Mouse (Mus musculus): ENCODE measurements around the gene Phc1. TPM values are rescaled to one million over a fixed set of nuclear protein-coding genes. Genes with fewer than 3 reads are reported as not detected.

The Phc1 gene
- polyA plus RNA-seq, 1 experiment from 2014 or later, result 37.0 TPM

- Histone ChIP-seq H3K27ac (no peak overlapping the region), H3K4me3 (replicated peaks; ENCODE audit: low read length) (no peak overlapping the region), H3K36me3 (replicated peaks; ENCODE audit: control insufficient read depth, insufficient read depth) (no peaks in the 10 kb centered on the region), H3K4me2 (replicated peaks) (no peak overlapping the region), H3K9ac (no peak overlapping the region), H3K27me3 (ENCODE audit: control insufficient read depth, insufficient read depth, low read length) (no peaks in the 10 kb centered on the region), H3K9me3 (ENCODE audit: control insufficient read depth, low read length) (no peaks in the 10 kb centered on the region), H3K4me1 (replicated peaks; ENCODE audit: control insufficient read depth, insufficient read depth, low read length) (0 out of 2 replicates have a peak, but pooled peaks cover 5% of the 10 kb centered on the region)
- DNase-seq (ENCODE audit: low spot score), result no peak
- WGBS, result 91% methylated on average over 4 of the region's 4 CpGs
- no peak for ATAC-seq (ENCODE audit: low FRiP score)
These were observed 37.7 kb downstream of the Phc1 start for GRCm38 (mm10) chr6:122302661-122303060.

- Histone ChIP-seq H3K27ac (no peak overlapping the region), H3K9ac (no peak overlapping the region), H3K4me1 (replicated peaks; ENCODE audit: control insufficient read depth, insufficient read depth, low read length) (0 out of 2 replicates have a peak, but pooled peaks cover 6% of the 10 kb centered on the region), H3K9me3 (ENCODE audit: control insufficient read depth, low read length) (no peaks in the 10 kb centered on the region), H3K27me3 (ENCODE audit: control insufficient read depth, insufficient read depth, low read length) (no peaks in the 10 kb centered on the region), H3K4me3 (replicated peaks; ENCODE audit: low read length) (no peak overlapping the region), H3K4me2 (replicated peaks) (no peak overlapping the region), H3K36me3 (replicated peaks; ENCODE audit: control insufficient read depth, insufficient read depth) (no peaks in the 10 kb centered on the region)
- DNase-seq (ENCODE audit: low spot score) (no peak), ATAC-seq (ENCODE audit: low FRiP score) (no peak)
- 71% methylated on average over 1 of the region's 1 CpGs for WGBS
These were observed 38.2 kb downstream of the Phc1 start for GRCm38 (mm10) chr6:122302121-122302520.

GRCm38 (mm10) chr6:122299621-122300133 lies 40.7 kb downstream of the Phc1 start:
- H3K9ac ChIP-seq, result no peak overlapping the region
- H3K4me2 ChIP-seq (replicated peaks), result no peak overlapping the region
- no peak for ATAC-seq (ENCODE audit: low FRiP score)
- H3K27me3 ChIP-seq (ENCODE audit: control insufficient read depth, insufficient read depth, low read length), result no peaks in the 10 kb centered on the region
- no peak overlapping the region for H3K4me3 ChIP-seq (replicated peaks; ENCODE audit: low read length)
- H3K9me3 ChIP-seq (ENCODE audit: control insufficient read depth, low read length), result no peaks in the 10 kb centered on the region
- H3K36me3 ChIP-seq (replicated peaks; ENCODE audit: control insufficient read depth, insufficient read depth), result no peaks in the 10 kb centered on the region
- H3K4me1 ChIP-seq (replicated peaks; ENCODE audit: control insufficient read depth, insufficient read depth, low read length), result 0 out of 2 replicates have a peak, but pooled peaks cover 9% of the 10 kb centered on the region
- H3K27ac ChIP-seq, result no peak overlapping the region
- WGBS, result 74% methylated on average over 3 of the region's 3 CpGs
- no peak for DNase-seq (ENCODE audit: low spot score)

GRCm38 (mm10) chr6:122298223-122298609 lies 42.1 kb downstream of the Phc1 start:
- H3K4me1 ChIP-seq (replicated peaks; ENCODE audit: control insufficient read depth, insufficient read depth, low read length), result 0 out of 2 replicates have a peak, but pooled peaks cover 9% of the 10 kb centered on the region
- no peaks in the 10 kb centered on the region for H3K36me3 ChIP-seq (replicated peaks; ENCODE audit: control insufficient read depth, insufficient read depth)
- H3K9ac ChIP-seq, result no peak overlapping the region
- 43% methylated on average over 4 of the region's 4 CpGs for whole genome bisulfite sequencing
- no peaks in the 10 kb centered on the region for H3K27me3 ChIP-seq (ENCODE audit: control insufficient read depth, insufficient read depth, low read length)
- peak; percentile 10; the same call in 1 of the 2 replicates for ATAC-seq (ENCODE audit: low FRiP score)
- peak overlapping the region; percentile 42; the same call in 1 of the 2 replicates for H3K4me3 ChIP-seq (replicated peaks; ENCODE audit: low read length)
- DNase-seq (ENCODE audit: low spot score), result no peak
- no peaks in the 10 kb centered on the region for H3K9me3 ChIP-seq (ENCODE audit: control insufficient read depth, low read length)
- peak overlapping the region; percentile 61 for H3K4me2 ChIP-seq (replicated peaks)
- H3K27ac ChIP-seq, result no peak overlapping the region

- Histone ChIP-seq H3K27ac (peak overlapping the region; percentile 86), H3K4me3 (replicated peaks; ENCODE audit: low read length) (peak overlapping the region; percentile 42), H3K9me3 (ENCODE audit: control insufficient read depth, low read length) (no peaks in the 10 kb centered on the region), H3K4me1 (replicated peaks; ENCODE audit: control insufficient read depth, insufficient read depth, low read length) (0 out of 2 replicates have a peak, but pooled peaks cover 9% of the 10 kb centered on the region), H3K9ac (peak overlapping the region; percentile 82), H3K4me2 (replicated peaks) (peak overlapping the region; percentile 61), H3K27me3 (ENCODE audit: control insufficient read depth, insufficient read depth, low read length) (no peaks in the 10 kb centered on the region), H3K36me3 (replicated peaks; ENCODE audit: control insufficient read depth, insufficient read depth) (no peaks in the 10 kb centered on the region)
- DNase-seq (ENCODE audit: low spot score) (peak; percentile 62), ATAC-seq (ENCODE audit: low FRiP score) (peak; percentile 83)
- WGBS, result 4% methylated on average over 25 of the region's 25 CpGs
These were observed 42.8 kb downstream of the Phc1 start for GRCm38 (mm10) chr6:122297279-122298222.

GRCm38 (mm10) chr6:122296918-122297278 lies 43.5 kb downstream of the Phc1 start:
- Histone ChIP-seq H3K27ac (peak overlapping the region; percentile 86), H3K4me2 (replicated peaks) (peak overlapping the region; percentile 61), H3K27me3 (ENCODE audit: control insufficient read depth, insufficient read depth, low read length) (no peaks in the 10 kb centered on the region), H3K4me1 (replicated peaks; ENCODE audit: control insufficient read depth, insufficient read depth, low read length) (0 out of 2 replicates have a peak, but pooled peaks cover 9% of the 10 kb centered on the region), H3K4me3 (replicated peaks; ENCODE audit: low read length) (peak overlapping the region; percentile 42), H3K9me3 (ENCODE audit: control insufficient read depth, low read length) (no peaks in the 10 kb centered on the region), H3K36me3 (replicated peaks; ENCODE audit: control insufficient read depth, insufficient read depth) (no peaks in the 10 kb centered on the region), H3K9ac (peak overlapping the region; percentile 82)
- DNase-seq (ENCODE audit: low spot score) (no peak), ATAC-seq (ENCODE audit: low FRiP score) (0 out of 2 replicates have a peak, but pooled peaks have one; percentile 36)
- 26% methylated on average over 3 of the region's 3 CpGs for WGBS

- H3K27ac ChIP-seq, result no peak overlapping the region
- DNase-seq (ENCODE audit: low spot score) (no peak), ATAC-seq (ENCODE audit: low FRiP score) (no peak)
- no peaks in the 10 kb centered on the region for H3K9me3 ChIP-seq (ENCODE audit: control insufficient read depth, low read length)
- 61% methylated on average over 9 of the region's 9 CpGs for WGBS
- H3K4me2 ChIP-seq (replicated peaks), result no peak overlapping the region
- no peaks in the 10 kb centered on the region for H3K36me3 ChIP-seq (replicated peaks; ENCODE audit: control insufficient read depth, insufficient read depth)
- no peaks in the 10 kb centered on the region for H3K27me3 ChIP-seq (ENCODE audit: control insufficient read depth, insufficient read depth, low read length)
- 0 out of 2 replicates have a peak, but pooled peaks cover 9% of the 10 kb centered on the region for H3K4me1 ChIP-seq (replicated peaks; ENCODE audit: control insufficient read depth, insufficient read depth, low read length)
- no peak overlapping the region for H3K4me3 ChIP-seq (replicated peaks; ENCODE audit: low read length)
- no peak overlapping the region for H3K9ac ChIP-seq
These were observed 45.1 kb downstream of the Phc1 start for GRCm38 (mm10) chr6:122295242-122295641.

GRCm38 (mm10) chr6:122294290-122294689 lies 46.1 kb downstream of the Phc1 start:
- H3K36me3 ChIP-seq (replicated peaks; ENCODE audit: control insufficient read depth, insufficient read depth), result no peaks in the 10 kb centered on the region
- no peaks in the 10 kb centered on the region for H3K27me3 ChIP-seq (ENCODE audit: control insufficient read depth, insufficient read depth, low read length)
- DNase-seq (ENCODE audit: low spot score) (no peak), ATAC-seq (ENCODE audit: low FRiP score) (no peak)
- H3K4me1 ChIP-seq (replicated peaks; ENCODE audit: control insufficient read depth, insufficient read depth, low read length), result 0 out of 2 replicates have a peak, but pooled peaks cover 9% of the 10 kb centered on the region
- 71% methylated on average over 3 of the region's 3 CpGs for WGBS
- H3K4me3 ChIP-seq (replicated peaks; ENCODE audit: low read length), result no peak overlapping the region
- H3K4me2 ChIP-seq (replicated peaks), result no peak overlapping the region
- no peak overlapping the region for H3K27ac ChIP-seq
- no peak overlapping the region for H3K9ac ChIP-seq
- no peaks in the 10 kb centered on the region for H3K9me3 ChIP-seq (ENCODE audit: control insufficient read depth, low read length)

GRCm38 (mm10) chr6:122293796-122294195 lies 46.6 kb downstream of the Phc1 start:
- Histone ChIP-seq H3K4me1 (replicated peaks; ENCODE audit: control insufficient read depth, insufficient read depth, low read length) (0 out of 2 replicates have a peak, but pooled peaks cover 9% of the 10 kb centered on the region), H3K9me3 (ENCODE audit: control insufficient read depth, low read length) (no peaks in the 10 kb centered on the region), H3K27me3 (ENCODE audit: control insufficient read depth, insufficient read depth, low read length) (no peaks in the 10 kb centered on the region), H3K4me2 (replicated peaks) (no peak overlapping the region), H3K27ac (no peak overlapping the region), H3K9ac (no peak overlapping the region), H3K4me3 (replicated peaks; ENCODE audit: low read length) (no peak overlapping the region), H3K36me3 (replicated peaks; ENCODE audit: control insufficient read depth, insufficient read depth) (no peaks in the 10 kb centered on the region)
- DNase-seq (ENCODE audit: low spot score), result no peak
- WGBS, result 93% methylated on average over 9 of the region's 9 CpGs
- no peak for ATAC-seq (ENCODE audit: low FRiP score)
